Mouse (Mus musculus): ENCODE data around the gene Erc2. TPM values are rescaled to one million over a fixed set of nuclear protein-coding genes. Genes with fewer than 3 reads are reported as not detected.

Gene Erc2
- total and polyA plus RNA-seq, 3 experiments: not detected

DNA sequence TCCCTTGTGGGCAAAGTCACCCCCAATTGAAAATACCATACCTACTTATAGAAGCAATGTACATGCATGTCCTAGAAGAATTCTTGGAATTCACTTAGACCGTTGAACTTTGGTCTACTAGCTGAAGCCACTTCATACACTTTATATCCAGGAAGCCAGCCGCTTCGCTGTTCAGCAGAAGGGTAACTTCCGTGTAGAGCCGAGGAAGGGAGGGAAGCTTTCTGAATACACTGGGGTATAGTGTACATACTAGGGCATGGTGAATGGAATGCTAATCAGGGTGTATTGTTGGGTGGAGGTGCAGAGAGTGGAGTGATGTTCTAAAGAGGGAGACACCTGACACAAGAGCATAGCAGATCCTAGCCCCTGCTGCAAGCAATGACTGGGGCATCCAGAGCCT is 708.9 kb downstream of the Erc2 start:
- H3K4me3 ChIP-seq (replicated peaks in 1 of 3; ENCODE audit: low read depth in 2 of 3, low read length in 2 of 3, poor library complexity in 1 of 3): no peak overlapping the region
- no peaks in the 10 kb centered on the region for H3K36me3 ChIP-seq (replicated peaks in 1 of 2; ENCODE audit: control insufficient read depth in 1 of 2, insufficient read depth in 1 of 2, low read length in 1 of 2)
- H3K9ac ChIP-seq (ENCODE audit: insufficient read depth, low read depth): no peak overlapping the region
- no peaks in the 10 kb centered on the region for H3K27me3 ChIP-seq (replicated peaks)
- peaks cover 83% of the 10 kb centered on the region for H3K9me3 ChIP-seq (replicated peaks; ENCODE audit: low read length)
- H3K27ac ChIP-seq (ENCODE audit: insufficient read depth, low read depth): no peak overlapping the region
- in situ Hi-C loops (cut with MboI; ENCODE audit: low pct_ligation_motif_present, low pct_unique_long_range_greater_than_20kb, low sequenced_read_pairs): no loop called here
- no peaks in the 10 kb centered on the region for H3K4me1 ChIP-seq (ENCODE audit: control insufficient read depth in 1 of 2, insufficient read depth in 2 of 2)
- no peak for DNase-seq (ENCODE audit: extremely low read depth)
- no peaks in the 10 kb centered on the region for H3K79me2 ChIP-seq (replicated peaks; ENCODE audit: control insufficient read depth, extremely low read depth, insufficient read depth, poor library complexity, severe bottlenecking)
- no peak overlapping the region for H3K4me2 ChIP-seq (ENCODE audit: insufficient read depth, low read depth, poor library complexity, severe bottlenecking)
- dilution Hi-C loops (cut with MboI; ENCODE audit: extremely low pct_ligation_motif_present, extremely low pct_unique_long_range_greater_than_20kb, low sequenced_read_pairs): no loop called here
- TF ChIP-seq RAD21 (IDR thresholded peaks at IDR 0.05; ENCODE audit: low read depth, low read length) (no peak), UBTF (IDR thresholded peaks at IDR 0.05; ENCODE audit: low read depth, low read length) (no peak), NRF1 (IDR thresholded peaks at IDR 0.05; ENCODE audit: low read depth, low read length) (no peak), MXI1 (IDR thresholded peaks at IDR 0.05; ENCODE audit: low read depth, low read length) (no peak), ETS1 (conservative IDR thresholded peaks at IDR 0.05; ENCODE audit: low read depth, low read length) (no peak), PAX5 (IDR thresholded peaks at IDR 0.05; ENCODE audit: low read length) (no peak), HCFC1 (IDR thresholded peaks at IDR 0.05; ENCODE audit: low read depth, low read length) (no peak), USF2 (conservative IDR thresholded peaks at IDR 0.05; ENCODE audit: low read depth, low read length) (no peak), CHD1 (IDR thresholded peaks at IDR 0.05; ENCODE audit: low read depth, low read length) (no peak), POLR2AphosphoS2 (IDR thresholded peaks at IDR 0.05; ENCODE audit: low read depth, low read length) (no peak), RCOR1 (conservative IDR thresholded peaks at IDR 0.05; ENCODE audit: low read depth, low read length) (no peak), TCF12 (IDR thresholded peaks at IDR 0.05; ENCODE audit: low read depth, low read length) (no peak), ZC3H11A (IDR thresholded peaks at IDR 0.05; ENCODE audit: low read depth, low read length) (no peak), ELF1 (IDR thresholded peaks at IDR 0.05; ENCODE audit: low read depth, low read length) (no peak), JUN (IDR thresholded peaks at IDR 0.05; ENCODE audit: insufficient read depth, low read depth, low read length) (no peak), MEF2A (IDR thresholded peaks at IDR 0.05; ENCODE audit: borderline replicate concordance, low read depth, low read length) (no peak), JUND (conservative IDR thresholded peaks at IDR 0.05; ENCODE audit: low read depth, low read length) (no peak)

DNA sequence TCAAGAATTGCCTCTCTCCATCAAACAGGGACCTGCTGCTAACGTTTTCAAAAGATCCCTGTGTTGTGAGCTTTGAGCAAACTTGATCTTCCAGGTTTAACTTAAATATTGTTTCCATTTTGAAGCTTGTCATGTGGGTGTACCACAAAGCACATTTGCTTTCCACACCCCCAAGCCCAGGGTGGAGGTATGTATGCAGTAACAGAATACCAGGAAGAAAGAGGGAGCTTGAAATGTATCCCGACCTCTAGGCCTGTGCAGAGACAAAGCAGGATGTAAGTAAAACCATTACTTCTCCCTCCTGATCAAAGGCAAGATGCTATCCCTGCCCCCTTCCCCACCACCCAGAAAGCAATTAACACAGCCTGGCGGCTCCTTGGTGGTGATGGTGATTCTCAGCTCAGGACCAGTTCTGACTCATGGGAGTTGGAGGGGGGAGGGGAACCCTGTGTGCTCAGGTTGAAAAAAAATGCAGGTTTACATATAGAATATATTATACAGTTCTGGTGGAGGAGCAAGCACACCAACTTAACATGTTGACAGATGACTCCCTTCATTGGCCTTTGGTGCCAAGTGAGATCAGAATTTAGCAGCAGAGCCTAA is 710.2 kb downstream of the Erc2 start:
- TF ChIP-seq CHD1 (IDR thresholded peaks at IDR 0.05; ENCODE audit: low read depth, low read length): no peak
- TF ChIP-seq RCOR1 (conservative IDR thresholded peaks at IDR 0.05; ENCODE audit: low read depth, low read length): no peak
- TF ChIP-seq UBTF (IDR thresholded peaks at IDR 0.05; ENCODE audit: low read depth, low read length): no peak
- no peak for TF ChIP-seq JUND (conservative IDR thresholded peaks at IDR 0.05; ENCODE audit: low read depth, low read length)
- Histone ChIP-seq H3K9ac (ENCODE audit: insufficient read depth, low read depth) (no peak overlapping the region), H3K27me3 (replicated peaks) (no peaks in the 10 kb centered on the region), H3K4me1 (ENCODE audit: control insufficient read depth in 1 of 2, insufficient read depth in 2 of 2) (no peaks in the 10 kb centered on the region), H3K4me2 (ENCODE audit: insufficient read depth, low read depth, poor library complexity, severe bottlenecking) (no peak overlapping the region), H3K4me3 (replicated peaks in 1 of 3; ENCODE audit: low read depth in 2 of 3, low read length in 2 of 3, poor library complexity in 1 of 3) (no peak overlapping the region), H3K79me2 (replicated peaks; ENCODE audit: control insufficient read depth, extremely low read depth, insufficient read depth, poor library complexity, severe bottlenecking) (no peaks in the 10 kb centered on the region), H3K27ac (ENCODE audit: insufficient read depth, low read depth) (no peak overlapping the region), H3K36me3 (replicated peaks in 1 of 2; ENCODE audit: control insufficient read depth in 1 of 2, insufficient read depth in 1 of 2, low read length in 1 of 2) (no peaks in the 10 kb centered on the region), H3K9me3 (replicated peaks; ENCODE audit: low read length) (peaks cover 77% of the 10 kb centered on the region)
- dilution Hi-C loops (cut with MboI; ENCODE audit: extremely low pct_ligation_motif_present, extremely low pct_unique_long_range_greater_than_20kb, low sequenced_read_pairs) (no loop called here), in situ Hi-C loops (cut with MboI; ENCODE audit: low pct_ligation_motif_present, low pct_unique_long_range_greater_than_20kb, low sequenced_read_pairs) (no loop called here)
- DNase-seq (ENCODE audit: extremely low read depth): no peak

Measured in CH12.LX (cell line).